Mouse (Mus musculus): ENCODE results near the gene Gmds.

Gmds gene

GRCm38 (mm10) chr13:32267184-32267775 lies 71.3 kb downstream of the Gmds start:
- DNase-seq (ENCODE audit: extremely low spot score), result no peak

- DNase-seq (ENCODE audit: extremely low spot score), result no peak
Measured at GRCm38 (mm10) chr13:32266721-32267120, 71.8 kb downstream of the Gmds start.

- DNase-seq (ENCODE audit: extremely low spot score), result no peak
Measured at GRCm38 (mm10) chr13:32256121-32256520, 82.4 kb downstream of the Gmds start.

- DNase-seq (ENCODE audit: extremely low spot score), result no peak
Measured at GRCm38 (mm10) chr13:32252276-32252675, 86.3 kb downstream of the Gmds start.

- no peak for DNase-seq (ENCODE audit: extremely low spot score)
Measured at GRCm38 (mm10) chr13:32242200-32242599, 96.3 kb downstream of the Gmds start.

GRCm38 (mm10) chr13:32236269-32236678 lies 102.3 kb downstream of the Gmds start:
- no peak for DNase-seq (ENCODE audit: extremely low spot score)

- no peak for DNase-seq (ENCODE audit: extremely low spot score)
Measured at GRCm38 (mm10) chr13:32235046-32235445, 103.5 kb downstream of the Gmds start.

GRCm38 (mm10) chr13:32234019-32234418 lies 104.5 kb downstream of the Gmds start:
- no peak for DNase-seq (ENCODE audit: extremely low spot score)

- DNase-seq (ENCODE audit: extremely low spot score), result no peak
Measured at GRCm38 (mm10) chr13:32232391-32232790, 106.1 kb downstream of the Gmds start.

GRCm38 (mm10) chr13:32231956-32232355 lies 106.6 kb downstream of the Gmds start:
- no peak for DNase-seq (ENCODE audit: extremely low spot score)

GRCm38 (mm10) chr13:32227874-32228562 lies 110.5 kb downstream of the Gmds start:
- DNase-seq (ENCODE audit: extremely low spot score), result no peak

- no peak for DNase-seq (ENCODE audit: extremely low spot score)
Measured at GRCm38 (mm10) chr13:32217647-32218046, 120.9 kb downstream of the Gmds start.

- peak; percentile 66 for DNase-seq (ENCODE audit: extremely low spot score)
Measured at GRCm38 (mm10) chr13:32213702-32214452, 124.7 kb downstream of the Gmds start.

GRCm38 (mm10) chr13:32212125-32212524 lies 126.4 kb downstream of the Gmds start:
- no peak for DNase-seq (ENCODE audit: extremely low spot score)

- DNase-seq (ENCODE audit: extremely low spot score), result peak; percentile 19
Measured at GRCm38 (mm10) chr13:32207172-32207908, 131.2 kb downstream of the Gmds start.

GRCm38 (mm10) chr13:32179906-32180305 lies 158.6 kb downstream of the Gmds start:
- DNase-seq (ENCODE audit: extremely low spot score), result peak; percentile 39

- DNase-seq (ENCODE audit: extremely low spot score), result no peak
Measured at GRCm38 (mm10) chr13:32178682-32179081, 159.9 kb downstream of the Gmds start.

GRCm38 (mm10) chr13:32177852-32178453 lies 160.6 kb downstream of the Gmds start:
- no peak for DNase-seq (ENCODE audit: extremely low spot score)

- no peak for DNase-seq (ENCODE audit: extremely low spot score)
Measured at GRCm38 (mm10) chr13:32175028-32175427, 163.5 kb downstream of the Gmds start.

GRCm38 (mm10) chr13:32169173-32169572 lies 169.4 kb downstream of the Gmds start:
- peak; percentile 23 for DNase-seq (ENCODE audit: extremely low spot score)

GRCm38 (mm10) chr13:32167806-32168205 lies 170.7 kb downstream of the Gmds start:
- DNase-seq (ENCODE audit: extremely low spot score), result no peak

- DNase-seq (ENCODE audit: extremely low spot score), result no peak
Measured at GRCm38 (mm10) chr13:32165581-32165980, 173.0 kb downstream of the Gmds start.

Measured in embryo, embryonic 9.5 days (tissue).